Mouse (Mus musculus): ENCODE measurements at regions not wholly inside any gene's neighbourhood (a gene's known extent, or its start where the extent isn't known, plus 50 kb on each side); places are given as distances from the start of the nearest gene placed in this dataset.
A peak's percentile ranks its signal among the peaks of the same experiment; 100 is the strongest.
"Not testable (repeated sequence)": the region's sequence is repeated elsewhere in the genome, so short reads cannot be mapped to it uniquely, and the experiment has no call there.

DNA sequence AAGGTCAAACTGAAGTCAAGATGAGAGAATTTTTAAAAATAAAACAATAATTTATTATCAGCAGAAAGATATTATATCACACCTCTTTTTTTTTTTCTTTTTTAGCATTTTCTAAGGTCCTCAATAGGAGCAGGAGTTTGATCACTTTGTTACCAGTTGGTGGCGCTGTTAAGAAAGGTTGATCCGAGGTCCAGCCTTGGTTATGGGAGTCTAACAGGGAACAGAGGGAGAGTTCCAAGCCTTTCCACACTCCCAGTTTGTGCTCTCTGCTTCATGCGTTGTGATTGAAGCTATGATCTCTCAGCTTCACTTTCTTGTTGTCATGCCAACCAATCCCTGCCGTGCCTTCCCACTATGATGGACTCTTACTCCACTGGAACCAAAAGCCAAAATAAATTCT, 83.8 kb downstream of the Fam174a start:
- DNase-seq = peak; percentile 23

DNA sequence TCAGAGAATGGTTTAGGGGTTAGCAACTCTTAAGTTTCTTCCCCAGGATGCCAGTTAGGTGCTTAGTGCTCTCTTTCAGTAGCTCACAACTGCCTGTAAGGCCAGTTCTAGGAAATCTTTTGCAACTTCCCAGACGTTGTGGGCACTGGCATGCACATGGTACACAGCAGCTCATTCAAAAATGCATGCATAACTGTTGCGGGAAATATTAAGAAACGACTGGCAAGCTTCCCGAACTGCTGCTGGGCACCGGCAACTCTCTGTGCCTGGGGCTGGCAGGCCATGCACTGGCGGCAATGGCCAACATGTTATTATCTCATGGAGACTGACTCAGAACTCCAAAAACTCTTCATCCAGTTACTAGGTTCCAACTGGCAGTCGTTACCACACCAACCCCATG, 86.3 kb downstream of the Fam174a start:
- DNase-seq = no peak

DNA sequence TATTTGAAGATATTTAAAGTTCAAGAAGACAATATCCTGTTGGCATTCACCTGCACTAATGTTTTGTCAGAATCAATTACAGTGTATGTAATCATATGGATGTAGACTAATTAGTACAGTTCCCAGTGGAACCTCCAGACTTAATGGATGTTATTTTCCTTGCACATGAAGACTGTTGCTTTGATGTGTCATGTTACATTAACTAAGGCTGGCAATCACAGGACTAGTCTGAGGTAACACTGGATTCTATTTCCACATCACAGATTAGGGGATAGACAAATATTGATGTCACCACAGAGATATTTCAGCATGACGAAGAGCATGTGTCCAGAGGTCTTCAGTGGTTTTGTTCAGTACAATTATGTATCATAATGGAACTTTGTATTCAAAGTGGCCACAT, 108.8 kb downstream of the Fam174a start:
- no peak for DNase-seq

DNA sequence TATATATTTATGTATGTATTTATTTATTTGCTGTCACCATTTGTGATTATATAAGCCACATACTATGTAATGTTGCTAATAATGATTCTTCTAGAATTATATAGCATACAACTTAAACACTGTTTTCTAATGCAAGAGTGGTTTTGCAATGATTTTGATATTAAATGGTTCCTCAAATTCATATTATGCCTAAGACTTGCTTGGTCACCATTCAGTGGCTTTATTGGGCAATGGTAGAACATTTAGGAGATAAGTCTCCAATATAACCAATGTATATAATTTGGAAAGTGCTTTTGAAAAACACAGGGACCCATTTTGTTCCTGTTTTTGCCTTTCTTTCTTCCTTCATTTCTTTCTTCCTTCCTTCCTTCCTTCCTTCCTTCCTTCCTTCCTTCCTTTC, 112.0 kb downstream of the Fam174a start:
- DNase-seq = no peak

DNA sequence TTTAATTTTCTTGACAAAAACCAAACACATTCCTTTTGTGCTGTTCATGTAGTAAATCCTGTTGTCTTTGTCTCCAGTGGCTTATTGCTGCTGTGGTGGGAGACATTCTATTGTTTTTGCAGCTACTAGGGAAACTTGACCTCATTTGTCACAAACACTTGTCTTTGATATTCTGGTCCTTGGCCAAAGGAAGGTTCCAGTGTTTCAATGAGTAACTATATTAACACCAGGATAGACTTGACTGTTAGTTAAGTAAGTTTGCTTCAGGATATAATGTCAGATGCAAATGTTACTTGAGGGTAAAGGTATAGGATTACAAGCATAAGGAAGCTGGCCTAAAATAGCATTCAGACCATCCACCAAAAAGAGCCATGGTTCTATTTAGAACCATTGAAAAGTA, 123.7 kb downstream of the Fam174a start:
- no peak for DNase-seq

DNA sequence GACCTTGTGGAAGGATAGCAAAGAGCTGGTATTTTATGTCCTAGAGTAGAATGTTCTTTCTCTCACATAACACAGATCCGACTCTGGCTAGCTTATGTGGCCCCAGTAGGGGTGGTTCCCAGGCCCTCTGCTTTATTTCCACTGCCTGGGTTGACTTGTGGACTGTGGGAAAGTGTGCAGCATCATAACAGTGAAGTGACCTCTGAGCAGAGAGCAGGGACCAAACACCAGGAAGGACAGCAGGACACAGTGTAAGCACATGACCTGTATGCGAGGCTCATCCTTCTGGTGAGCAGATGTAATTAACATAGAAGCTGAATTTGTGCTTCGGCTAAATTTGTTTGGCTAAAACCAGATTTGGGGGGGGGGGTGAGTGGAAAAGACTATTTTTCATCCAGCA, 132.1 kb downstream of the Fam174a start:
- DNase-seq = no peak

DNA sequence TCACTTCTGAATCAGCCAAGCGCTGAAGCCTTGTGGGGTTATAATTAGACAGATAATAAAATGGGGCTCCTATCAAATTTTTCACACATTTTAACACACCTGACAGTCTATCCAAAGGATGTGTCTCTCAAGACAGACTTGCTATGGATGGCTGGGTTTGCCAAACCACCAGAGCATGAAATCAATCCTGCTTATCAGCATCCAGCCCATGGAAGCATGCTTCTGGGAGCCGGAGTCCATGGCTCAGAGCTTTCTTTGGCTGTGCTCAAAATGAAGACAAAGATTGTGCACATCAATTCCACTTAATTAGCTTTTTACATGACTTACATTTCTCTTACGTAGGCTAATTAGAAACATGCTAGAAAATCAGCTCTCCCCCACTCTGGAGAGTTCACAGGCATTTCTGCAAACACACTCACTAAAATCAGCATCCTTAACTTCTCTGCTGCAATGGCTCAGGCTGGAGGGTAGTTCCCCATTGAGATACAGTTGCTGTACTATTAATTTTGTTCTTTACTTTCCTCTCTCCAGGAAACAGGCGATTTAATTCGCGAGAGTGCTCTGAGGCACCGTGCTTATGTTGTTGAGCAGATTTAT, 135.6 kb downstream of the Fam174a start:
- DNase-seq = no peak

DNA sequence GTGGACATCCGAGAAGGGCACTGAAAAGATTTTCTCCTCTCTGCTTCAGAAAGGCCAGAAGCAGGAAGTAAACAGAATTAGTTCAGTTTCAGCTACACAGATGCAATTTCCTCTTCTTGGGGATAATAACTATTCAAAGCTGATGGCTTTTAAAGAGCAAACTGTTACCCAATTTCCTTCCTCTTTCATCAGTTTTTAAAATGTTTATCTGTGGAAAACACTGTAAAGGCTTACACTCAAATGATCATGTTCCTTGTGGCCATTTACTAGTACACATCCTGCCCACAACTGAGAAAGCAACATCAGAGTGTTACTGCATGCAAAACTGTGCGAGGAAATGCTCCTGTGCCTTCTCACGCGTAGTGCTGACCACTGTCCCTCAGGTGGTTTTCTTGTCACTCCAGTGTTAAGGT, 137.5 kb downstream of the Fam174a start:
- no peak for DNase-seq

DNA sequence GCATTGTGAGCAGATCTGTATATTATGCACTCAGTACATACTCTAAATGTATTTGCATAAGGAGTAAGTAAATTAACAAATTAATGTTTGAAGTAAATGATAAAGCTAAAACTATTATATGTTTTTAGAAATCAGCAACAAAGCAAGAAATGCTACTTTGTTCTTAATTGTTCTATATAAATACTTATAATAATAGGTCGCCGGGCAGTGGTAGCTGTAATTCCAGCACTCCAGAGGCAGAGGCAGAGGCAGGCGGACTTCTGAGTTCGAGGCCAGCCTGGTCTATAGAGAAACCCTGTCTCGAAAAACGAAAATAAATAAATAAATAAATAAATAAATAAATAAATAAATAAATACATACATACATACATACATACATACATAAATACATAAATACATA, 138.3 kb downstream of the Fam174a start:
- peak; percentile 81 for DNase-seq

DNA sequence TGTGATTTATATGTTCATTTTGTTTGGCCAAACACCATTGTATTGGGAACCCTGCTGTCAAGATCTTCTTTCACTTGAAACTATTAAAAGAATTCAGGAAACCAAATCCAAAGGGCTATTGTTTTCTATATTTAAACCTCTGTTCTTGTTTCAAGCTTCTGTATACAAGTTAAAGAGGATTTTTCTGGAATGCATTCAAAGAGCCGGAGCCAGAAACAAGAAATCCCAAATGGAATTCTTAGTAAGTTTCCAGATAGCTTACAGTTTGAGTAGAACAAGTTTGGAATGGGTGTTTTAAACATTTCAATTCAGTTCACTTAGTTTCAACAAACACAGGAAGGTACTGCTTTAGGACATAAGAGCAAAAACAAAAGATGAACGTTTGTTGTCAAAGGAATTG, 140.8 kb downstream of the Fam174a start:
- no peak for DNase-seq

DNA sequence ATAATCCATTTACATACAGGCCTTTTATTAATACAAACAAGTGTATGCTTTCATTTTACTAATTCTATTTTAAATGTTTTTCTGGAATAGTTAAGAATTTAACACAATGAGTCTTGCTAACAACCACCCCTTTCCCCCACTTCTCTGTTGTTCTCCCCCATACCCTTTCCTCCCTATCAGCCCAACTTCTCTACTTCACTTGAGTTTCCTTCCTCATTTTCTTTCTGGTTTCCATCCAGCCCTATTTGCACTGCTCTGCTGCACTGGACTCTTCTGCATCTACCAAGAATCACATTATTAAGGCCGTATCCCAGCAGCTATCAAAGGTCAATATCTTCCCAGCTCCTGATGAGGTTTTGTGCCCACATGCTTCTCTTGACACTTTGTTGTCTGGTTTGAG, 145.9 kb downstream of the Fam174a start:
- no peak for DNase-seq

DNA sequence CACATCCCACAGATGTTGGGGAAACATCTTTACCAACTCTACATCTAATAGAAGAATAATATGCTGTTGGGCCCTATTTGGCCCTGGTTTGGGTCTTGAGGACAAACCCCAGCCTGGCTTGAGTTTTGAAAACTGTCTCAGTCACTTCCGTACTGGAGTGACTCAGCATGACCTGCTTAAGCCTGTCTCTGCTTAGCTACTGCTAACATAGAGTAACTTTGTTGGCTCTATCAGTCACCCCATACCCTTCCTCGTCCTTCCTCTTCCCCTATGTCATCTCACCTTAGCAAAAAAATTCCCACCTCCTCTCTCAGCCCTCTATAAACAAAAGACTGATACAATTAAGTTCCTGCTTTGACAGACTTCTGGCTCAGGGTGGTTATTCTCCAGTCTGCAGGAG, 154.7 kb downstream of the Fam174a start:
- DNase-seq = no peak

DNA sequence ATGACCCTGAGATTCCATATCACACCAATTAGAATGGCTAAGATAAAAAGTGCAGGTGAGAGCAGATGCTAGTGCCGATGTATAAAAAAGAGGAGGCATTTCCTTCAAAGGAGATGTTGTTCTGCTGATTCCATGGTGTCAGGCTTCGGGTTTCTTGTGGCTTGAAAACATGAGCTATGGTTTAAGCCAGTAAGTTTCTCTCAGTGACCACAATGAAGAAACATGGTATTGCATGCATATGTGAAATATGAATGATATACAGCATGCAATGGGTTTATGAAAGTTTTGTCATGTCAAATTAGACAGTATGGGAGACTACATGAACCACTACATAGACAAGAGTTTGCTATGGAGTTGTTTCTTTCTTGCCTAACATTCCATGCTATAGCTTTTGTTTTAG, 155.3 kb downstream of the Fam174a start:
- no peak for DNase-seq

DNA sequence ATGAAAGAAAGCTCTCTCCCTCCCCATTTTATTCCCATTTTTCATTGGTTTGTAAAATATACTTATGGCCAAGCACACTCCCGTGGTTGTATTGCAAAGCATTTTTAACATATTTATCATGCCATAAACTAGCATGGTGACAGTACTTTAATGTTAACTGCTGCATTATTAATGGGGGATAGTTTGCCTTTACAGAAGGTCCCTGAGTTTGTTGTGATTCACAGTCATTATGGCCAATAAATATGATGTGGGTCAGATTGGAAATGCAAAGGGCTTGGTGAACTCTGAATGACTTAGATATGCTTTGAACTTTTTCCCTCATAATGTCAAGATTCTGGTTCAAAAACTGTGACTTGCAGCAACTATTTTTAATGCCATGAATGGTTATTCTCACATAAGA, 157.1 kb downstream of the Fam174a start:
- DNase-seq = no peak

DNA sequence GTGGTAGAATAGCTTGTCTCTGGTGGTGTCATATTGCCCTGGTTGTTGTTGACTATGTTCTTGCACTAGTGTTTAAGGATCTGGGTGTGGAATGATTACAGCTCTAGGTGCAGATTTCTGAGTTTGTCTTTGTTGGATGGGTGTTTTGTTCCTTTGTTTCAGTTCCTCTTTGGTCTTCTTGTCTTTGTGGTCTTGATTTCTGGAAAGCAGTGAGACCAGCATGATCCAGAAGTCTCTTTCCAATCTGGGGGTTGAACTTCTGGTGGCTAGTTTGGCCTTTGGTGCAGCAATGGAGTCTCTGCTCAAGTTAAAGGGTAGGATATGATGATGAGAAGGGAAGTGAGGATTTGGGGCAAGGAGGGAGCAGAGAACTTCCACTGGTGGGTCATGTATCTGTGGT, 174.4 kb downstream of the St8sia4 start:
- no peak for DNase-seq

DNA sequence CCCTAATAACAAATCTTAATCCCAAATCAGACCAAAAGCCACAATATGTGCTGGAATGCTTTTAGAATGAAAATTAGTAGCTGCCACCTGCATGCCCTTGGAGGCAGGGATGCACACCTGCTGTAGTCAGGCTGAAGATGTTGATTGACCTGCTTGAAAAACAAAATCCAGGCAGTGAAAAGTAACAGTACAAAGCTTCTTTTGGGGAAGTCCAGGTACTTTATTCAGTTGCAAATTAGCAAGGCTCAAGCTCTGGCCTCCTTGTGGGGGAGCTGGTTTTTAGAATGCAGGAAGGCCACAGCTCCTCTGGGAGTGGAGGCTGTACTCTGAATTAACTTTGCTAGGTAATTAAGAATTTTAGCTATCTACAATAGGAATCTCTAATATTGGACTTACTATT, 166.7 kb downstream of the St8sia4 start:
- not testable (repeated sequence) for DNase-seq

DNA sequence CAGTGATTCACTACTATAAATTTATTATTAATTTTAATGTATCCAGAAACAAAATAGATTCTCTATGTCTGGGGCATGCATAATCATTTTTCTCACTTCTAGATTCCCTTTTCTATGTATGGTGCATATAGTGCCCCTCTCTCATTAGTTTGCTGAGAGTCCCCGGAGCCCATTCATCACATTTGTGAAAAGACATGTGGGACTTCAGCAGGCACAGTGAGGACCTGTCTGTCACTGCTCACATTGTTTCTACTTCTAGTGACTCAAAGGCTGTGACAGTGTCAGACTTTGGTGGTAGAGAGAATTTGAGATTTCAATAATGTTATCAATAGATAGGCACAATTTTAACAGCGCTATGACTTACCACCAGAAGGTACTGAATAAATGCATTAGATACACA, 158.7 kb downstream of the St8sia4 start:
- no peak for DNase-seq

DNA sequence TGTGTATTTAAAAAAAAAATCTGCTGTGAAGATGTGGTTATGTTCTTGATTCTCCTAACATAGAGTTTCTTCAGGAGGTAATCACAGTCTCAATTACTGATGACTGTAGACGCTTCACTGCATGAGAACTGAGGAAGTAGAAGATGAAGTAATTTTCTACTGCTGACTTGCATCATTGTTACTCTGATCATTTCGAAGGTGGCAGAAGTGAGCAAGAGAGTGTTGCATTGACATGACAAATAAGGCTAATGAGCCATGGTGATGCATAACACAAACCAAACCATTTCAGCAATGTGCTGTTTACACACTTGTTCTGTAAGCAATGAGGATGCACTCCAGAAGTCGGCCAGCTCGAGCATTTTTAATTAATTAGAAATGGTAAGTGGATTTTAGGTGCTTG, 138.6 kb downstream of the St8sia4 start:
- DNase-seq = no peak

DNA sequence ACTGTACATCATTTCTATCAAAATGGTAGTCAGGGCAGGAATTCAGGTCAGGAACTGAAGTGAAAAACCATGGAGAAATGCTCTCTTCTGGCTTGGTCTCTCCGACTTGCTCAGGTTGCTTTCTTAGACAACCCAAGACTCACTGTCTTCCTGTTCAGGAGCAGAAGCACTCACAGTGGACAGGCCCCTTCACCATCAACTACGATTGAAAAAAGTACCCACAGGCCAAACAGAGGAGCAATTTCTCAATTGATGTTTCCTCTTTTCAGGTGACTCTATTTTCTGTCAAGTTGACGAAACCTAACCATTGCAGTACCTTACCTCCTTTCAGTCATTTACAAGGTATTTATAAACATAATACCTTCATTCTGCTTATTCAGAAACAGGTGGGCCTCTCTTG, 136.4 kb downstream of the St8sia4 start:
- DNase-seq = no peak

All from thymus, postnatal 4 days (tissue).